Mouse (Mus musculus) gastrocnemius, postnatal 36 days (tissue): ENCODE data around the gene Prm3. TPM values are rescaled to one million over a fixed set of nuclear protein-coding genes. Genes with fewer than 3 reads are reported as not detected.
A peak's percentile ranks its signal among the peaks of the same experiment; 100 is the strongest.
"Not testable (repeated sequence)": the region's sequence is repeated elsewhere in the genome, so short reads cannot be mapped to it uniquely, and the experiment has no call there.

Experiments
- DNase-seq, 2 experiments: peaks; one replicate each; pipeline ENCODE4 v3.0.0; 2022
- intact Hi-C: fragments of 180-260 bp; cut with DNase I; formaldehyde crosslinking; loops from one replicate; pipeline ENCODE4 v1.15.1; 2025
- total RNA-seq, 2 experiments: library from RNA; stranded (reverse); gene quantifications; 2 replicates each; pipeline ENCODE4 v1.2.3; 2021

Prm3 gene
- total RNA-seq, 2 experiments from 2014 or later: not detected

- intact Hi-C loops: no loop called here
- DNase-seq: no peak
Measured at GRCm38 (mm10) chr16:10805789-10806527, 15.2 kb upstream of the Prm3 start, which contains the start of gene Prm1. Gene Prm1, minus strand, starts transcription at chr16:10805839.

- intact Hi-C loops, DNase-seq: not testable (repeated sequence)
Measured at GRCm38 (mm10) chr16:10802420-10802819, 11.7 kb upstream of the Prm3 start.

- intact Hi-C loops: no loop called here
- no peak for DNase-seq
Measured at GRCm38 (mm10) chr16:10796034-10796433, 5.3 kb upstream of the Prm3 start, which contains the start of gene Prm2. Gene Prm2, minus strand, starts transcription at chr16:10796134.

- intact Hi-C loops: loop anchor here (5.0 kb wide), 1 partner anchor 43 kb away; no protein-coding TSS in a partner anchor
- no peak for DNase-seq
Measured at GRCm38 (mm10) chr16:10788866-10789265, 1.8 kb downstream of the Prm3 start.

- intact Hi-C loops: loop anchor here (5.0 kb wide), 1 partner anchor 44 kb away; no protein-coding TSS in a partner anchor
- no peak for DNase-seq
Measured at GRCm38 (mm10) chr16:10788271-10788670, 2.4 kb downstream of the Prm3 start, which contains the start of gene Tnp2. Gene Tnp2, minus strand, starts transcription at chr16:10788660.

- intact Hi-C loops: loop anchor here (2.0 to 5.0 kb wide), 2 partner anchors 45 to 59 kb away; no protein-coding TSS in a partner anchor
- no peak for DNase-seq
Measured at GRCm38 (mm10) chr16:10787548-10788058, 3.1 kb downstream of the Prm3 start.

GRCm38 (mm10) chr16:10786782-10787547, 3.7 kb downstream of the Prm3 start:
- DNase-seq: no peak
- intact Hi-C loops: loop anchor here (2.0 to 5.0 kb wide), 2 partner anchors 45 to 60 kb away; no protein-coding TSS in a partner anchor

- intact Hi-C loops: loop anchor here (2.0 to 5.0 kb wide), 2 partner anchors 46 to 61 kb away; no protein-coding TSS in a partner anchor
- peak; percentile 67 to 72 for DNase-seq
Measured at GRCm38 (mm10) chr16:10786288-10786687, 4.4 kb downstream of the Prm3 start.

GRCm38 (mm10) chr16:10785371-10786231, 5.1 kb downstream of the Prm3 start, which contains the start of gene Socs1:
Gene Socs1, minus strand, starts transcription at chr16:10785536.
- intact Hi-C loops: loop anchor here (2.0 to 5.0 kb wide), 3 partner anchors 47 to 215 kb away; no protein-coding TSS in a partner anchor
- DNase-seq: peak; percentile 82 to 86

GRCm38 (mm10) chr16:10784793-10785370, 5.8 kb downstream of the Prm3 start:
- intact Hi-C loops: loop anchor here (2.0 to 5.0 kb wide), 4 partner anchors 47 to 214 kb away; no protein-coding TSS in a partner anchor
- DNase-seq: peak; percentile 86 to 92

GRCm38 (mm10) chr16:10783883-10784792, 6.6 kb downstream of the Prm3 start:
- DNase-seq: no peak
- intact Hi-C loops: loop anchor here (2.0 to 5.0 kb wide), 3 partner anchors 117 to 213 kb away; no protein-coding TSS in a partner anchor

GRCm38 (mm10) chr16:10783451-10783850, 7.3 kb downstream of the Prm3 start:
- no peak for DNase-seq
- intact Hi-C loops: loop anchor here (5.0 kb wide), 2 partner anchors 116 to 141 kb away; no protein-coding TSS in a partner anchor

- intact Hi-C loops: loop anchor here (5.0 kb wide), 2 partner anchors 116 to 141 kb away; no protein-coding TSS in a partner anchor
- DNase-seq: no peak
Measured at GRCm38 (mm10) chr16:10783152-10783434, 7.6 kb downstream of the Prm3 start.

GRCm38 (mm10) chr16:10782377-10783151, 8.2 kb downstream of the Prm3 start:
- no peak for DNase-seq
- intact Hi-C loops: loop anchor here (5.0 kb wide), 2 partner anchors 115 to 140 kb away; no protein-coding TSS in a partner anchor

GRCm38 (mm10) chr16:10781862-10782371, 8.8 kb downstream of the Prm3 start:
- DNase-seq: no peak

GRCm38 (mm10) chr16:10780631-10781120, 10.0 kb downstream of the Prm3 start:
- DNase-seq: no peak
- intact Hi-C loops: loop anchor here (5.0 kb wide), 2 partner anchors 113 to 138 kb away; no protein-coding TSS in a partner anchor

More at GRCm38 (mm10) chr16:10781862-10782371, 8.8 kb downstream of the Prm3 start:
- intact Hi-C loops: loop anchor here (5.0 kb wide), 2 partner anchors 115 to 140 kb away; no protein-coding TSS in a partner anchor
